Mouse (Mus musculus): ENCODE data around the gene Faap24.

- no peak for TF ChIP-seq CTCF (conservative IDR thresholded peaks at IDR 0.05; ENCODE audit: insufficient read depth, insufficient read length, low read depth, low read length)
- TF ChIP-seq POLR2A (IDR thresholded peaks at IDR 0.05; ENCODE audit: low read depth, low read length): no peak
Measured at GRCm38 (mm10) chr7:35373146-35373989, 23.3 kb downstream of the Faap24 start.

All from kidney, adult 2 months (tissue).